Mouse (Mus musculus): ENCODE measurements around the gene Map1a. TPM values are rescaled to one million over a fixed set of nuclear protein-coding genes. Genes with fewer than 3 reads are reported as not detected.

The Map1a gene
- total RNA-seq, 2 experiments from 2014 or later: 0.10 TPM; not detected in 1

DNA sequence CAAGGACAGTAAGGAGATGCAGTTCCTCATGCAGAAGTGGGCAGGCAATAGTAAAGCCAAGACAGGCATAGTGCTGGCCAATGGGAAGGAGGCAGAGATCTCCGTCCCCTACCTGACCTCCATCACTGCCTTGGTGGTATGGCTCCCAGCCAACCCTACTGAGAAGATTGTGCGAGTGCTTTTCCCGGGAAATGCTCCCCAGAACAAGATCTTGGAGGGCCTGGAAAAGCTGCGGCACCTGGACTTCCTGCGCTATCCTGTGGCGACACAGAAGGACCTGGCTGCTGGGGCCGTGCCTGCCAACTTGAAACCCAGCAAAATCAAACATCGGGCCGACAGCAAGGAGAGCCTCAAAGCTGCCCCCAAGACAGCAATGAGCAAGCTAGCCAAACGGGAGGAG lies 10.6 kb downstream of the Map1a start:
- ATAC-seq (replicated peaks; ENCODE audit: poor library complexity): no peak

DNA sequence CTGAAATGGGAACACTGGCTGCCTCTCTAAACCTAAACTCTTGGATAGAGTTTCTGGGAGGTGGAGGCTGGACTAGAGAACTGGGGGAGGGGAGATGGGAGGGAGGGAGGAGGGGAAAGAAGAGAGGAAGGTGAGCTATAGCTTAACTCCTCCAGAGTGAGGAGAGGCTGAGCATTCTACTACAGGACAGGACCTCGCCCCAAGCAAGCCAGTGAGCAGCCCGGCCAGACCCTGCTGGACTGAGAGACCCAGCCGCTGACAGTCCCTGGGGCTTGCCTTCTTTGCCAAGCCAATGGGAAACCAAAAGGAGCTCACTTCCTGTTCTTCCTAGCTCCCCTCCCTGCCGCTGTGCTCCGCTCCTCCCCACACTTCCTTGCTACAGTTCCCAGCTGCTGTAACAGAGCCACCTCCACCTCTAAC lies 19.6 kb downstream of the Map1a start:
- ATAC-seq (replicated peaks; ENCODE audit: poor library complexity): peak; percentile 58; the same call in 1 of the 2 replicates

DNA sequence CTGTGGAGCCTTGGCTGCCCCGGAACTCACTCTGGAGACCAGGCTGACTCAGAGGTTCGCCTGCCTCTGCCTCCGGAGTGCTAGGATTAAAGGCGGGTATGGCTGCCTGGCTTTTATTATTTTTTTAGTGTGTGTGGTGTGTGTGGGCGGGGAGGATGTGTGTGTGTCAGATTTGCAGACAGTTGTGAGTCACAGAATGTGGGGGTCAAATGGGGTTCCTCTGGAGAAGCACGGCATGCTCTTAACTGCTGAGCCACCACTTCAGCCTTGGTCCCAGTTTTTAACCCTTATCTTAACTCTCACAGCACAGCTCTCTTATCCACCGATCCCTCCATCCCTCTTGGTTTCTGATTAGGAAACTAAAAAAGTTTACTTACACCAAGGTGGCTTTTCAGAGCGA lies 26.9 kb downstream of the Map1a start:
- ATAC-seq (replicated peaks; ENCODE audit: poor library complexity): peak; percentile 77

DNA sequence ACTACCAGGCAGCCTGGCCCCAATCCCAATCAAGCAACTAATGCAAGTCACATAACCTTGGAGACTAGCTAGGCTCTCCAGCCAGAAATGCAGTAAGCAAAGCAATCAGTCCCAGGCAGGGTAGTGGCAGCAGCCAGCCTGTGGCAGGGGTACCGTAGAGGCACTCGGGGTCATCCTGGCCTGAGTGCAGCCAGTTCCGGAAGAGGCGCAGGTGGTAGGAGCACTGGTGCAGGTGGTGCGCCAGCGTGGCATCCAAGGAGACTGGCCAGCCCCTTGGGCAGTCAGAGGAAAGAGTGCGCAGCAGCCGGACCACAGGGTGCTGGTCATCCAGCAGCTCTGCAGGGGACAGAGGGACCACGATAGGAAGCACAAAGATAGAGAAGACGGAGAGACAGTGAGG lies 33.6 kb downstream of the Map1a start:
- no peak for ATAC-seq (replicated peaks; ENCODE audit: poor library complexity)

GRCm38 (mm10) chr2:121323693-121324470 lies 34.5 kb downstream of the Map1a start:
- no peak for ATAC-seq (replicated peaks; ENCODE audit: poor library complexity)

DNA sequence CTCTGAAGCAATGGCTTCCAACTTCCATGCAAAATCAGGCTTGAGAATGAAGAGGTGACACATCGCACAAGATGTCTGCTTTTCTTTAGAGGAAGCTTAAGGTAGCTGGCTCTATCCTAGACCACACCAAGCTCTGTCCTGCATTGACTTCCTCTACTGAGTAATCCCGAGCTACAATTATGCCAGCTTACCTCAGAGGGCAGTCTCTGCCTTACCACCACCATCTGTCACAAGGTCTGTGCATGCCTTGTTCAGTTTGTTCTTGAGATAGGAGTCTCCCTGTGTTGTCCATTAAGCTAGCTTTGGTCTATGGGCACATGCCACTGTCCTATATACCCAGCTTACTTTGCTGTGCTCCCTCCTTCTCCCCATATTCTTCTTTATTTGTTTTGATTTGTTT lies 40.1 kb downstream of the Map1a start:
- no peak for ATAC-seq (replicated peaks; ENCODE audit: poor library complexity)

DNA sequence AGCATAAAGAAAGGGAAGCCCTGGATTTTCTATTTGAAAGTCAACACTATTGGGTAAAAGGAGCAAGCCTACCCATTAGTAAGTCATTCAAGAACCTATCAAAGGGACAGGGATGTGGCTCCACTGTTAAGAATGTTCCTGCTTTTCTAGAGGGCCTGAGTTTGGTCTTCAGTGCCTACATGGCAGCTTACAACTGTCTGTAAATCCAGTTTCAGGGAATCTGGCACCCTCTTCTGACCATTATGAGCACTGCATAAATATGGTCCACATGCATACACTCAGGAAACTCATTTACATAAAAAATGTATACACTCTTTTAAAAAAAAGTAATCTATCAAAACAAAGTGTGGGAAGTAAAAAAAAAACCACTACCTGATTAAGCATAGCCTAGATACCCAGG lies 49.7 kb downstream of the Map1a start:
- ATAC-seq (replicated peaks; ENCODE audit: poor library complexity): 0 out of 2 replicates have a peak, but pooled peaks have one; percentile 34

DNA sequence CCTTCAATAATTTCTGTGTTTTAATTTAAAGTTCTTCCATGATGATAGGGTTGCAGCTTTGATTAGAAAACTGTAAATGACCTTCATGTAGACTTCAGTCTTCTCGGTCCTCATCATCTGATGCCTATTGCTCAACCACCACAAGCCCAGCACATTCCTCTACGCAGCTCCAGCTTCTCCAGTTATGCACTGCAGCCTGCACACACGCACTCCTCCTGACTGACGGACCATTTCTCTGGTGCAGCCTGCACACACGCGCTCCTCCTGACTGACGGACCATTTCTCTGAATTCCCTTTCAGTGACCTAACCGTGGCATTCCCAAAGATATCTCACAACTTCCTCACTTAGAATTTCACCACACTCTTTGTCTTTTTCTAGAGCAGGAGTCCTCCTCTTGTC lies 63.8 kb downstream of the Map1a start:
- no peak for ATAC-seq (replicated peaks; ENCODE audit: poor library complexity)

- ATAC-seq (replicated peaks; ENCODE audit: poor library complexity): no peak
Measured at GRCm38 (mm10) chr2:121354378-121354777, 65.0 kb downstream of the Map1a start.

- peak; percentile 98 for ATAC-seq (replicated peaks; ENCODE audit: poor library complexity)
Measured at GRCm38 (mm10) chr2:121354820-121355592, 65.6 kb downstream of the Map1a start, which contains the start of gene Ppip5k1. Gene Ppip5k1 (minus strand): TSS chr2:121355396.

DNA sequence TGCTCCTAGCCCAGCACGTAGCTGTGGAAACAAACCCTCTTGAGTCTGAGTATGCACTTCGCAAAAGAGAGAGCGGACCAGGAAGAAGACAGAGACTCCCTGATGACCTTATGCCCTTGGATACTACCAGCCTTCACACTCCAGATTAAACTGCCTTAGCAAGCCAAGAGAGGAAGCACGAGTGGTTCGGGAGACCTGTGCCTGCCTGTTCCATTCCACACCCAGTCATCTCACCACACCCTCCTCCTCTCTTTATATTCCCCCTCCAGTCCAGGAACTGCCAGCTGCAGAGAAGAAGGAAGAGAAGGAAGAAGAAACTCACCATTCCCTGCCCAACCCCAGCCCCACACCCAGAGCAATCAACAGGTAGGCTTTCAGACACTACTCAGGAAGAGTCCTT lies 68.1 kb downstream of the Map1a start, which contains the start of gene Ckmt1:
TSS of gene Ckmt1 (plus strand) at position 221 of the 400 bp plus-strand sequence.
- no peak for ATAC-seq (replicated peaks; ENCODE audit: poor library complexity)

DNA sequence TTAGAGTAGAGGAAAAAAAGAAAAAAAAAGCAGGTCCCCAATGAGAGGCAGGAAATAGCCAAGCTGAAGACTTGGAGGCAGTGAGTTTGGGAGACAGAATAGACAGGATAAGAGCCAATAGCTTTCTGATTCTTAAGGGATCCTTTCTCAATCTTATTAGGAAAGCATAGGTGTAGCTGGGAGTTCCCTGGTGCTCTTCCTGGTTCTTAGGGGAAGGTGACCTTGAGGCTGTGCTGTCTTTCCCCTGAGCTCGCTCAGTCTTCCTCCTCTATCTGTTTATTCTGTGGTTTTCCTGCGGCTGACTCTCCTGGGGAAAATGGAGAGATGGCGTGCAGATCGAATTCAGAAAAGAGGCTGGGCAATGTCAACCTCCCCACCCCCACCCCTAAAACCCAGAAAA lies 68.6 kb downstream of the Map1a start:
- no peak for ATAC-seq (replicated peaks; ENCODE audit: poor library complexity)

DNA sequence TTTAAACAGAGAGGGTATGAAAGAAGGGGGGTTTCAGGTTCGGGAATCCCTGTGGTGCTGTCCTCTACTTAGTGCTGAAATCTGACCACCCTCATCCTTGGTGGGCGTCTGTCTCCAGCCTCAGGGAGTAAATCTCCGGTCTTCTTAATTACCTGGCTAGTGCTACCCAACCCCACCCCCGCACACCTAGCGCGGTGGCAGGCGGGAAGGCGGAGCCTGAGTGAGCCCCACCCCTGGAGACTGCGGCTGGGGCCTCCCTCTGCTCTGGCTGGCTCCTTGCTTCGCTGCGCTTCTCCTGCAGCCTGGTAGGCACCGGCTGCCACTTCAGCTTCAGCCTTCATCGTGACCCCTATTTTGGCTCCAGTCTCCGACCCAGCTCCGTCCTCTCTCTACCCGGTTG lies 69.0 kb downstream of the Map1a start:
- ATAC-seq (replicated peaks; ENCODE audit: poor library complexity): 0 out of 2 replicates have a peak, but pooled peaks have one; percentile 10

- no peak for ATAC-seq (replicated peaks; ENCODE audit: poor library complexity)
Measured at GRCm38 (mm10) chr2:121359461-121359860, 70.1 kb downstream of the Map1a start.

Other genes with a start within 250 kb of the Map1a start
- not detected in 2 replicates for gene Tgm5, start 203.8 kb upstream of the Map1a start, total RNA-seq (2015)
- gene Tgm5, start 203.8 kb upstream of the Map1a start, total RNA-seq (2017): not detected in 2 replicates
- not detected in 2 replicates for gene Tgm7, start 179.8 kb upstream of the Map1a start, total RNA-seq (2015)
- not detected in 2 replicates for gene Tgm7, start 179.8 kb upstream of the Map1a start, total RNA-seq (2017)
- gene Adal, start 149.2 kb upstream of the Map1a start, total RNA-seq (2015): 12.2 and 12.4 TPM in 2 replicates
- 10.6 and 15.4 TPM in 2 replicates for gene Adal, start 149.2 kb upstream of the Map1a start, total RNA-seq (2017)
- 11.7 and 12.8 TPM in 2 replicates for gene Lcmt2, start 148.9 kb upstream of the Map1a start, total RNA-seq (2015)
- 8.4 and 9.7 TPM in 2 replicates for gene Lcmt2, start 148.9 kb upstream of the Map1a start, total RNA-seq (2017)
- 36.4 and 38.9 TPM in 2 replicates for gene Tubgcp4, start 118.9 kb upstream of the Map1a start, total RNA-seq (2015)
- gene Tubgcp4, start 118.9 kb upstream of the Map1a start, total RNA-seq (2017): 28.8 and 39.3 TPM in 2 replicates
- gene Zscan29, start 118.5 kb upstream of the Map1a start, total RNA-seq (2015): 18.8 and 21.2 TPM in 2 replicates
- 18.7 and 25.4 TPM in 2 replicates for gene Zscan29, start 118.5 kb upstream of the Map1a start, total RNA-seq (2017)
- gene Trp53bp1, start 18.2 kb upstream of the Map1a start, total RNA-seq (2015): 17.9 and 21.5 TPM in 2 replicates
- gene Trp53bp1, start 18.2 kb upstream of the Map1a start, total RNA-seq (2017): 35.9 and 36.2 TPM in 2 replicates
- gene Ppip5k1, start 65.8 kb downstream of the Map1a start, total RNA-seq (2015): 4.5 and 4.6 TPM in 2 replicates
- 8.3 and 11.3 TPM in 2 replicates for gene Ppip5k1, start 65.8 kb downstream of the Map1a start, total RNA-seq (2017)
- gene Ckmt1, start 68.1 kb downstream of the Map1a start, total RNA-seq (2015): not detected in 2 replicates
- not detected in 2 replicates for gene Ckmt1, start 68.1 kb downstream of the Map1a start, total RNA-seq (2017)
- not detected in 2 replicates for gene Strc, start 97.6 kb downstream of the Map1a start, total RNA-seq (2015)
- not detected in 2 replicates for gene Strc, start 97.6 kb downstream of the Map1a start, total RNA-seq (2017)
- gene Pdia3, start 124.2 kb downstream of the Map1a start, total RNA-seq (2015): 499 and 555 TPM in 2 replicates
- 404 and 432 TPM in 2 replicates for gene Pdia3, start 124.2 kb downstream of the Map1a start, total RNA-seq (2017)
- gene Catsper2, start 124.2 kb downstream of the Map1a start, total RNA-seq (2015): 1.2 and 2.1 TPM in 2 replicates
- gene Catsper2, start 124.2 kb downstream of the Map1a start, total RNA-seq (2017): 0.62 and 1.8 TPM in 2 replicates
- 0.39 and 0.42 TPM in 2 replicates for gene Ell3, start 154.7 kb downstream of the Map1a start, total RNA-seq (2015)
- not detected in 2 replicates for gene Ell3, start 154.7 kb downstream of the Map1a start, total RNA-seq (2017)
- 273 and 317 TPM in 2 replicates for gene Serf2, start 159.6 kb downstream of the Map1a start, total RNA-seq (2015)
- 230 and 255 TPM in 2 replicates for gene Serf2, start 159.6 kb downstream of the Map1a start, total RNA-seq (2017)
- gene Hypk, start 163.7 kb downstream of the Map1a start, total RNA-seq (2015): 102 and 117 TPM in 2 replicates
- 106 and 130 TPM in 2 replicates for gene Hypk, start 163.7 kb downstream of the Map1a start, total RNA-seq (2017)
- not detected in 2 replicates for gene Serinc4, start 167.2 kb downstream of the Map1a start, total RNA-seq (2015)
- gene Serinc4, start 167.2 kb downstream of the Map1a start, total RNA-seq (2017): 0.74 and 1.5 TPM in 2 replicates
- gene Mfap1b, start 184.5 kb downstream of the Map1a start, total RNA-seq (2015): 34.8 and 37.2 TPM in 2 replicates
- 39.6 and 51.1 TPM in 2 replicates for gene Mfap1b, start 184.5 kb downstream of the Map1a start, total RNA-seq (2017)
- gene Mfap1a, start 217.1 kb downstream of the Map1a start, total RNA-seq (2015): 20.5 and 25.2 TPM in 2 replicates
- 33.5 and 39.0 TPM in 2 replicates for gene Mfap1a, start 217.1 kb downstream of the Map1a start, total RNA-seq (2017)
- 38.0 and 40.1 TPM in 2 replicates for gene Wdr76, start 217.1 kb downstream of the Map1a start, total RNA-seq (2015)
- gene Wdr76, start 217.1 kb downstream of the Map1a start, total RNA-seq (2017): 38.9 and 39.1 TPM in 2 replicates